Mouse (Mus musculus) limb, embryonic 13.5 days (tissue): ENCODE measurements around the gene Eps15l1. TPM values are rescaled to one million over a fixed set of nuclear protein-coding genes. Genes with fewer than 3 reads are reported as not detected.

Experiments used
- ATAC-seq: fragments of 200-750 bp; cut with Nextera tagmentation; 2 replicates; pipeline ENCODE4 v1.8.0; 2017; ENCODE audit warnings: low read depth, moderate number of reproducible peaks, moderate TSS enrichment; ENCODE audit not compliant: low FRiP score
- H3K27ac ChIP-seq: fragments of 300-500 bp; sonication (generic); 2 replicates; pipeline ENCODE4 v1.5.1; 2015; ENCODE audit warnings: inconsistent platforms, mild to moderate bottlenecking, moderate library complexity
- H3K27me3 ChIP-seq: fragments of 300-500 bp; sonication (generic); 2 replicates; pipeline ENCODE4 v1.6.1; 2015; ENCODE audit warnings: mild to moderate bottlenecking, inconsistent platforms
- H3K36me3 ChIP-seq: fragments of 300-500 bp; sonication (generic); 2 replicates; pipeline ENCODE4 v1.6.1; 2015; ENCODE audit warnings: inconsistent platforms, mild to moderate bottlenecking, moderate library complexity
- H3K4me1 ChIP-seq: fragments of 300-500 bp; sonication (generic); 2 replicates; pipeline ENCODE4 v1.6.1; 2015; ENCODE audit warnings: inconsistent platforms
- H3K4me2 ChIP-seq: fragments of 300-500 bp; sonication (generic); replicated peaks from 2 replicates; pipeline ENCODE4 v1.6.1; 2015; ENCODE audit warnings: inconsistent platforms, mild to moderate bottlenecking, moderate library complexity
- H3K4me3 ChIP-seq: fragments of 300-500 bp; sonication (generic); 2 replicates; pipeline ENCODE4 v1.5.1; 2015; ENCODE audit warnings: moderate library complexity, mild to moderate bottlenecking, inconsistent platforms
- H3K9ac ChIP-seq: fragments of 300-500 bp; sonication (generic); 2 replicates; pipeline ENCODE4 v1.6.1; 2015; ENCODE audit warnings: mild to moderate bottlenecking, inconsistent platforms
- H3K9me3 ChIP-seq: fragments of 300-500 bp; sonication (generic); 2 replicates; pipeline ENCODE4 v1.6.1; 2016; ENCODE audit warnings: inconsistent platforms
- WGBS: fragments of 180-500 bp; shearing (Covaris S2); methylation state at CpG from one replicate; pipeline ENCODE4 v1.1.7; 2015; 5-methylcytosine and 5-hydroxymethylcytosine counted together
- polyA plus RNA-seq: library from polyadenylated mRNA; unstranded; fragments of >200 nt; fragmentation: Nextera tagmentation; extraction: Ambion mirVana; gene quantifications from 2 replicates; pipeline ENCODE4 v1.2.1, GENCODE M21; 2015

Eps15l1 gene
- polyA plus RNA-seq, 1 experiment from 2014 or later: 65.3 TPM

- ATAC-seq: no peak
- H3K27me3 ChIP-seq: peaks cover 50% of the 10 kb centered on the region
- H3K9ac ChIP-seq: no peak overlapping the region
- no peaks in the 10 kb centered on the region for H3K9me3 ChIP-seq
- 59% methylated on average over 6 of the region's 6 CpGs for WGBS
- H3K4me3 ChIP-seq: no peak overlapping the region
- H3K27ac ChIP-seq: no peak overlapping the region
- no peaks in the 10 kb centered on the region for H3K36me3 ChIP-seq
- no peak overlapping the region for H3K4me2 ChIP-seq
- H3K4me1 ChIP-seq: peaks cover 23% of the 10 kb centered on the region
These were observed 98.0 kb downstream of the Eps15l1 start for GRCm38 (mm10) chr8:72323131-72323725.

DNA sequence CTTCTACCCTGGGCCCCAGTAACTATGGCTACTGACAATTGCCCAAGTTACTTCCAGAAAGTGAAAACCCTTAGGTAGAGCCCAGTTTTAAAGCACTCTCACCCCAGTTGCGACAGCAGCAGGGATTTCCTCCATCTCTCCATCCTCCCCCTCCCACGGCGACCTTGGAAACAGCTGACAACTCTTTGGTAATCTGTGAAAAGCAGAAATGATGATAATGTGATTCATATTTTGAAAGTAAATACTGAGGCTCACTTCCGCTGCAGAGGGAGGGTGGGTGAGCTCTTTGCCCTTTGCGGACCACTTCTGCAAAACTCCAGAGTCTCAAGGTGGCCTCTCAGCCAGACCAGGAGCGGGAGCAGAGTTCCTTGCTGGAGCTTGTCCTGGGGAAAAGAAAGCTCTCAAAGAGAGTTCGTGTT, 98.8 kb downstream of the Eps15l1 start:
- Histone ChIP-seq H3K36me3 (no peaks in the 10 kb centered on the region), H3K27ac (no peak overlapping the region), H3K27me3 (peaks cover 52% of the 10 kb centered on the region), H3K4me3 (no peak overlapping the region), H3K4me1 (peaks cover 23% of the 10 kb centered on the region), H3K9ac (no peak overlapping the region), H3K4me2 (peak overlapping the region; percentile 90), H3K9me3 (no peaks in the 10 kb centered on the region)
- no peak for ATAC-seq
- WGBS: 80% methylated on average over 7 of the region's 7 CpGs

GRCm38 (mm10) chr8:72321635-72322441, 99.4 kb downstream of the Eps15l1 start:
- H3K4me3 ChIP-seq: peak overlapping the region; percentile 63
- no peak overlapping the region; the same call in 1 of the 2 replicates for H3K9ac ChIP-seq
- WGBS: 84% methylated on average over 20 of the region's 20 CpGs
- no peak overlapping the region for H3K27ac ChIP-seq
- H3K4me1 ChIP-seq: peaks cover 23% of the 10 kb centered on the region
- peaks cover 53% of the 10 kb centered on the region for H3K27me3 ChIP-seq
- ATAC-seq: no peak
- no peaks in the 10 kb centered on the region for H3K9me3 ChIP-seq
- peak overlapping the region; percentile 90 for H3K4me2 ChIP-seq
- no peaks in the 10 kb centered on the region for H3K36me3 ChIP-seq

- Histone ChIP-seq H3K27ac (no peak overlapping the region), H3K9me3 (no peaks in the 10 kb centered on the region), H3K27me3 (peaks cover 53% of the 10 kb centered on the region), H3K36me3 (no peaks in the 10 kb centered on the region), H3K4me2 (peak overlapping the region; percentile 90), H3K4me1 (peaks cover 23% of the 10 kb centered on the region), H3K9ac (peak overlapping the region; percentile 74), H3K4me3 (peak overlapping the region; percentile 63)
- 58% methylated on average over 25 of the region's 25 CpGs for WGBS
- ATAC-seq: no peak
These were observed 100.3 kb downstream of the Eps15l1 start for GRCm38 (mm10) chr8:72320803-72321583.

DNA sequence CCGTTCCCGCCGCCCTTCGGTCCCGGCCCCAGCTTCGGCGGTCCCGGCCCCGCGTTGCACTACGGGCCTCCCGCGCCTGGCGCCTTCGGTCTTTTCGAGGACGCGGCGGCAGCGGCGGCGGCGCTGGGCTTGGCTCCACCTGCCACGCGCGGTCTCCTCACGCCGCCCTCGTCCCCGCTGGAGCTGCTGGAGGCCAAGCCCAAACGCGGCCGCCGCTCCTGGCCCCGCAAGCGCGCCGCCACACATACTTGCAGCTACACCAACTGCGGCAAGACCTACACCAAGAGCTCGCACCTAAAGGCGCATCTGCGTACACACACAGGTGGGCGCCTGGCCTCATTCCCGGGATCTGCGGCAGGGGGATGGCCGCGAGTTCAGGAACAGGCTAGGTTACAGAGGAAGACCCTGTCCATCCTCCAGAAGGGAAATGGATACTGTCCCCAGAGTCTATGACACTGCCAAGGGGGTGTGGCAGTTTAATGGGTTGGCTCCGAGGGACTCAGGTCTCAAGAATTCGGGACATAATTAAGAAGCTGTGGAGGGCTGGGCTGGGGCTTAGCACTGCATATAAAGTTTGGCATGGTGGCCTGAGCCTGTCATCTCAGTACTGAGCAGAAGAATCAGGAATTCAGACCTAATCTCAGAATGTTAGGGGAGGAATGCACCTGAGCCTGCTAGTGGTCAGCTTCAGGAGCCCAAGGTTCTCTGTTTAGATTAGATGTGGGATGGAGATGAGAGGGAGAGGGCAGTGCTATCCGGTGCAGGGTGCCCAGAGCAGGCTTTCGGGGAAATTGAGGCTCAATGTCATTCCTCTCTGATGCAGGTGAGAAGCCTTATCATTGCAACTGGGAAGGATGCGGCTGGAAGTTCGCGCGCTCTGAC, 101.1 kb downstream of the Eps15l1 start:
- ATAC-seq: no peak
- Histone ChIP-seq H3K4me1 (peaks cover 23% of the 10 kb centered on the region), H3K9me3 (no peaks in the 10 kb centered on the region), H3K9ac (peak overlapping the region; percentile 74), H3K27me3 (peaks cover 53% of the 10 kb centered on the region), H3K4me3 (peak overlapping the region; percentile 63), H3K27ac (no peak overlapping the region), H3K4me2 (peak overlapping the region; percentile 90), H3K36me3 (no peaks in the 10 kb centered on the region)
- 8% methylated on average over 40 of the region's 55 CpGs for WGBS

DNA sequence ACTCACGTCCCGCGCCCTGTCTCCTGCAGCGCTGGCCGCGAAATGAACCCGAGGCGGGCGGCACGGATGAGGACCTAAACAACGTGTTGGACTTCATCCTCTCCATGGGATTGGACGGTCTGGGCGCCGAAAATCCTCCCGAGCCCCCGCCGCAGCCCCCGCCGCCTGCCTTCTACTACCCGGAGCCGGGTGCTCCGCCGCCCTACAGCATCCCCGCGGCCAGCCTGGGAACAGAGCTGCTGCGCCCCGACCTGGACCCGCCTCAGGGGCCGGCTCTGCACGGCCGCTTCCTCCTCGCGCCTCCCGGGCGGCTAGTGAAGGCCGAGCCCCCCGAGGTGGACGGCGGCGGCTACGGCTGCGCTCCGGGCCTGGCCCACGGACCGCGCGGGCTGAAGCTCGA, 101.9 kb downstream of the Eps15l1 start:
- under 1% methylated on average over 44 of the region's 48 CpGs for WGBS
- peak overlapping the region; percentile 74 for H3K9ac ChIP-seq
- no peaks in the 10 kb centered on the region for H3K9me3 ChIP-seq
- peak overlapping the region; percentile 63 for H3K4me3 ChIP-seq
- H3K4me1 ChIP-seq: peaks cover 23% of the 10 kb centered on the region
- H3K27ac ChIP-seq: 0 out of 2 replicates have a peak overlapping the region, but pooled peaks have one; percentile 22
- no peak; the same call in 1 of the 2 replicates for ATAC-seq
- peaks cover 53% of the 10 kb centered on the region for H3K27me3 ChIP-seq
- H3K36me3 ChIP-seq: no peaks in the 10 kb centered on the region
- H3K4me2 ChIP-seq: peak overlapping the region; percentile 90

- under 1% methylated on average over 44 of the region's 46 CpGs for WGBS
- no peaks in the 10 kb centered on the region for H3K9me3 ChIP-seq
- H3K9ac ChIP-seq: peak within 1 kb of the TSS; percentile 74
- H3K4me2 ChIP-seq: peak within 1 kb of the TSS; percentile 90
- H3K27ac ChIP-seq: 0 out of 2 replicates have a peak within 1 kb of the TSS, but pooled peaks have one; percentile 22
- H3K4me1 ChIP-seq: peaks cover 23% of the 10 kb centered on the region
- peaks cover 53% of the 10 kb centered on the region for H3K27me3 ChIP-seq
- H3K4me3 ChIP-seq: peak within 1 kb of the TSS; percentile 63
- peak; percentile 98 for ATAC-seq
- H3K36me3 ChIP-seq: no peaks in the 10 kb centered on the region
These were observed 102.4 kb downstream of the Eps15l1 start, which contains the start of gene Klf2 for GRCm38 (mm10) chr8:72318801-72319322. TSS of gene Klf2 (plus strand) at chr8:72319033.

DNA sequence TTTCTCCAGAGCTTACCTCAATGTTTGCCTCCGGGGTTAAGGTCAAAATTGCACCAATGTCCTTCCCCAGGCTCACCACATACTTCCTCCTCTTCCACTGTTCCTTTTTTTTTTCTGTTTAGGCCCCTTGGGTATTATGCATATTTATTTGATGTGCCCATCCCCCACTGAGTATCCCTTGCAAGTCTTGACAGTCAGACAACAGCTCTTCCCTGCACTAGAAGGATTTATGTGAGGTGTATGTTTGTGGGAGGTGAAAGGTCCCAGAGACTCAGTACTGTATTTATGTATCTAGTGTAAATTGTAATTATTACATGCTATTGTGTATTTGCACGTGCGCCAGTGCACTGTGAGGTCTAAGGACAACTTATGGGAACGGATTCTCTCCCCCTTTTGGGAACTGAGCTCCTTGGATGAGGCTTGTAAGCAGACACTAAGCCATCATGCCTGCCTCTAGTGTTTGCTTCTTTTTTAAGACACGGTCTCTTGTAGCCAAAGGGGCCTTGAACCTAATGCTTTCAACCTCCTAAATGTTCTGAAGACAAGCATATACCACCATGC, 103.4 kb downstream of the Eps15l1 start:
- H3K27me3 ChIP-seq: peaks cover 49% of the 10 kb centered on the region
- no peaks in the 10 kb centered on the region for H3K36me3 ChIP-seq
- peaks cover 23% of the 10 kb centered on the region for H3K4me1 ChIP-seq
- H3K4me2 ChIP-seq: no peak overlapping the region
- no peak overlapping the region for H3K27ac ChIP-seq
- no peak for ATAC-seq
- no peaks in the 10 kb centered on the region for H3K9me3 ChIP-seq
- no peak overlapping the region for H3K9ac ChIP-seq
- WGBS: 53% methylated on average over 5 of the region's 5 CpGs
- no peak overlapping the region for H3K4me3 ChIP-seq

- no peak overlapping the region for H3K27ac ChIP-seq
- H3K9ac ChIP-seq: no peak overlapping the region
- no peak overlapping the region for H3K4me3 ChIP-seq
- peaks cover 16% of the 10 kb centered on the region for H3K4me1 ChIP-seq
- no peak for ATAC-seq
- peaks cover 33% of the 10 kb centered on the region for H3K27me3 ChIP-seq
- no peak overlapping the region for H3K4me2 ChIP-seq
- no peaks in the 10 kb centered on the region for H3K9me3 ChIP-seq
- no peaks in the 10 kb centered on the region for H3K36me3 ChIP-seq
- 47% methylated on average over 10 of the region's 10 CpGs for WGBS
These were observed 105.1 kb downstream of the Eps15l1 start for GRCm38 (mm10) chr8:72316053-72316695.

- Histone ChIP-seq H3K9ac (no peak overlapping the region), H3K27me3 (peaks cover 8% of the 10 kb centered on the region), H3K36me3 (no peaks in the 10 kb centered on the region), H3K4me1 (0 out of 2 replicates have a peak, but pooled peaks cover 3% of the 10 kb centered on the region), H3K9me3 (no peaks in the 10 kb centered on the region), H3K4me2 (no peak overlapping the region), H3K4me3 (no peak overlapping the region), H3K27ac (no peak overlapping the region)
- WGBS: 78% methylated on average over 3 of the region's 3 CpGs
- no peak for ATAC-seq
These were observed 108.2 kb downstream of the Eps15l1 start for GRCm38 (mm10) chr8:72312926-72313518.
